Mouse (Mus musculus) heart, embryonic 13.5 days (tissue): Measurements from ENCODE around the gene Baiap2. TPM values are rescaled to one million over a fixed set of nuclear protein-coding genes. Genes with fewer than 3 reads are reported as not detected.

ENCODE experiments used
- ATAC-seq: fragments of 200-750 bp; cut with Nextera tagmentation; 2 replicates; pipeline ENCODE4 v1.8.0; 2017; ENCODE audit warnings: moderate TSS enrichment; ENCODE audit not compliant: insufficient number of reproducible peaks, low FRiP score, low TSS enrichment; ENCODE audit errors: extremely low read depth
- H3K27ac ChIP-seq: fragments of 300-500 bp; sonication (generic); replicated peaks from 2 replicates; pipeline ENCODE4 v1.5.1; 2015; ENCODE audit warnings: moderate library complexity, mild to moderate bottlenecking, inconsistent platforms
- H3K27me3 ChIP-seq: fragments of 300-500 bp; sonication (generic); replicated peaks from 2 replicates; pipeline ENCODE4 v1.6.1; 2015; ENCODE audit warnings: mild to moderate bottlenecking, inconsistent platforms
- H3K36me3 ChIP-seq: fragments of 300-500 bp; sonication (generic); 2 replicates; pipeline ENCODE4 v1.6.1; 2015; ENCODE audit warnings: mild to moderate bottlenecking, inconsistent platforms
- H3K4me1 ChIP-seq: fragments of 300-500 bp; sonication (generic); 2 replicates; pipeline ENCODE4 v1.6.1; 2015; ENCODE audit warnings: inconsistent platforms
- H3K4me2 ChIP-seq: fragments of 300-500 bp; sonication (generic); 2 replicates; pipeline ENCODE4 v1.6.1; 2015; ENCODE audit warnings: inconsistent platforms, mild to moderate bottlenecking, moderate library complexity
- H3K4me3 ChIP-seq: fragments of 300-500 bp; sonication (generic); 2 replicates; pipeline ENCODE4 v1.5.1; 2015; ENCODE audit warnings: moderate library complexity, mild to moderate bottlenecking, inconsistent platforms
- H3K9ac ChIP-seq: fragments of 300-500 bp; sonication (generic); 2 replicates; pipeline ENCODE4 v1.6.1; 2015; ENCODE audit warnings: inconsistent platforms, mild to moderate bottlenecking, moderate library complexity
- H3K9me3 ChIP-seq: fragments of 300-500 bp; sonication (generic); 2 replicates; pipeline ENCODE4 v1.6.1; 2016; ENCODE audit warnings: inconsistent platforms
- WGBS: fragments of 180-500 bp; shearing (Covaris S2); methylation state at CpG from one replicate; pipeline ENCODE4 v1.1.7; 2015; ENCODE audit warnings: mixed read lengths; 5-methylcytosine and 5-hydroxymethylcytosine counted together
- polyA plus RNA-seq: library from polyadenylated mRNA; unstranded; fragments of >200 nt; fragmentation: Nextera tagmentation; extraction: Ambion mirVana; gene quantifications from 2 replicates; pipeline ENCODE4 v1.2.1, GENCODE M21; 2015

The Baiap2 gene
- polyA plus RNA-seq, 1 experiment from 2014 or later, result 12.4 TPM

GRCm38 (mm10) chr11:119948305-119948704 is 5.7 kb downstream of the Baiap2 start:
- Histone ChIP-seq H3K27me3 (0 out of 2 replicates have a peak, but pooled peaks cover 4% of the 10 kb centered on the region), H3K9me3 (no peaks in the 10 kb centered on the region), H3K27ac (no peak overlapping the region; the same call in 1 of the 2 replicates), H3K36me3 (no peaks in the 10 kb centered on the region), H3K4me3 (no peak overlapping the region), H3K4me1 (peaks cover 77% of the 10 kb centered on the region), H3K9ac (peak overlapping the region; percentile 45; the same call in 1 of the 2 replicates), H3K4me2 (no peak overlapping the region)
- WGBS, result 58% methylated on average over 4 of the region's 4 CpGs
- no peak for ATAC-seq

DNA sequence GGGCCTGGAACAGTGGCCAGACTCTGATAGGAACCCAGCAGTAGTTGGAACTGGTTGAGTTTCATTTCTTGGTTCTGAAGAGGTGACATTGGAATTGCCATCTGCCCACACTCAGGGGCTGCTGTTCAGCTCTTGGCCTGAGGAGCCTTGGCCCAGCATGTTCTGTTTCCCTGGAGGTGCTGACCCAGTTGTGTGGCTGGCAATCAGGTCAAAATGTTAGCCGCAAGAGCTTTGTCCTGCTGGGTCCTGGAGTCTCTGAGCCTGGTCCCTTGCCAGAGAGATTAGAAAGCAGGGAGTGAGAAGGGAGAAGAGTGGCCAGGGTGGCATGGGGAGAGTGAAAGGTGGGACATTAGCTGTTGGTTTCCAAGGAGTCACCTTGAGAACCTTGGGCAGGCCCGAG is 6.2 kb downstream of the Baiap2 start:
- WGBS, result 49% methylated on average over 2 of the region's 2 CpGs
- Histone ChIP-seq H3K4me3 (no peak overlapping the region), H3K36me3 (no peaks in the 10 kb centered on the region), H3K9me3 (no peaks in the 10 kb centered on the region), H3K4me2 (no peak overlapping the region), H3K27me3 (0 out of 2 replicates have a peak, but pooled peaks cover 4% of the 10 kb centered on the region), H3K9ac (peak overlapping the region; percentile 47; the same call in 1 of the 2 replicates), H3K4me1 (peaks cover 77% of the 10 kb centered on the region), H3K27ac (peak overlapping the region; percentile 46; the same call in 1 of the 2 replicates)
- ATAC-seq, result no peak

DNA sequence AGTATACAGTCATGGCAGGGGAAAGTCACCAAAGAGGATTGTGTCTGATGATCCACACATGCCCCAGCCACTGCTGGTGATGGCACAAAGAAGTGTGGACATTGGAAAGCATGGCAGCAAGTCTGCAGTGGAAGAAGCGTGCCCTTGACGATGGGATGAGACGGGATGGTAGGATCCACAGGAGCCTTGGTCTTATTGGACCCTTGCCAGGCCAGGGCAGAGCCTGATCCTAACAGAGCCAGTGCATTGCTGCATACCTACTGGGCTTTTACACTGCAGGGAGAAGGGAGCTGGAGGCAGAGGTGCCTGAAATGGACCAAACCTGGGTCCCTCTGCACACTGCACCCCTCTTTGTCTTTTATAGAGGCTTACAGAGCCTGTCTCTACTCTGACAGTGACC is 8.0 kb downstream of the Baiap2 start:
- H3K4me2 ChIP-seq, result no peak overlapping the region
- no peaks in the 10 kb centered on the region for H3K27me3 ChIP-seq
- H3K9me3 ChIP-seq, result no peaks in the 10 kb centered on the region
- H3K4me1 ChIP-seq, result peaks cover 79% of the 10 kb centered on the region
- WGBS, result 87% methylated on average over 3 of the region's 3 CpGs
- no peak overlapping the region for H3K27ac ChIP-seq
- ATAC-seq, result no peak
- H3K36me3 ChIP-seq, result no peaks in the 10 kb centered on the region
- no peak overlapping the region for H3K9ac ChIP-seq
- no peak overlapping the region for H3K4me3 ChIP-seq

DNA sequence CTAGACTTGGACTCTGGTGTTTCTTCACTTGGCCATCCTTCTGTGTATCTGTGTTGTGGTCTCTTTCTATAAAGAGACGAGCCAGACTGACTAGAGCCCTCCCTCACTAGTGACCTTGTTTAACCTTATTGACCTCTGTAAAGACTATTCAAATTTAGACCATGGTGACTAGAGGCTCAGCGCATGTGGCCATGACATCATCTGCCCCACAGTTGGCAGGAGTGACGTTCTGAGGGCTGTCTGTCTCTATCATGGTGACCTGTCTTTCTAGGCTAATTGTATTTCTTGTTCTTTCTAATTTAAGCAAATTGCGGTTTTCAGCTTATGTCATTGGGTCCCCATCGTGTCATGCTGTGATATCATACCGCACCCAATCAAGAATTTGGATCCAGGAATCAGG is 8.8 kb downstream of the Baiap2 start:
- no peak overlapping the region for H3K9ac ChIP-seq
- H3K27me3 ChIP-seq, result no peaks in the 10 kb centered on the region
- peaks cover 82% of the 10 kb centered on the region for H3K4me1 ChIP-seq
- H3K27ac ChIP-seq, result no peak overlapping the region
- no peak for ATAC-seq
- no peaks in the 10 kb centered on the region for H3K36me3 ChIP-seq
- WGBS, result 84% methylated on average over 6 of the region's 6 CpGs
- H3K9me3 ChIP-seq, result no peaks in the 10 kb centered on the region
- no peak overlapping the region for H3K4me2 ChIP-seq
- H3K4me3 ChIP-seq, result no peak overlapping the region

- ATAC-seq, result no peak
- Histone ChIP-seq H3K4me1 (peaks cover 83% of the 10 kb centered on the region), H3K9me3 (no peaks in the 10 kb centered on the region), H3K27ac (peak overlapping the region; percentile 60), H3K9ac (peak overlapping the region; percentile 8; the same call in 1 of the 2 replicates), H3K4me3 (no peak overlapping the region), H3K36me3 (peaks cover 3% of the 10 kb centered on the region; the same call in 1 of the 2 replicates), H3K27me3 (no peaks in the 10 kb centered on the region), H3K4me2 (peak overlapping the region; percentile 10)
- WGBS, result 55% methylated on average over 5 of the region's 5 CpGs
Measured at GRCm38 (mm10) chr11:119952429-119953224, 10.1 kb downstream of the Baiap2 start.

DNA sequence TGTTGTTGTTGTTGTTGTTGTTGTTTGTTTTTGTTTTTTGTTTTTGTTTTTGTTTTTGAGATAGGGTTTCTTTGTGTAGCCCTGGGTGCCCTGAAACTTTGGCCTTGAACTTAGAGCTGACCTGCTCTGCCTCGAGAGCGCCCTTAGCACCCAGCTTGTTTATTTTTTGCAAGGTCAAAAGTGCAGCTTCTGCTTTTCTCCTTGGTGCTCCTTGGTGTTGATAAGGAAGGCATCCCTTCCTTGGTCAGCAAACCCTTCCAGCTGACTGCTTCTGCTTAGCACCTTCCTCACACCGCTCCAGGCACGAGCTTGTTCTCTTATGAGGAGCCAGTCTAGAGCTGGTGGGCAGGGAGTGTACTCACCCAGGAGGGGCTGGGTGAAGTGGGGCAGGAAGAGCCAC is 11.7 kb downstream of the Baiap2 start:
- Histone ChIP-seq H3K4me3 (no peak overlapping the region), H3K4me2 (no peak overlapping the region; the same call in 1 of the 2 replicates), H3K4me1 (peaks cover 73% of the 10 kb centered on the region), H3K9ac (no peak overlapping the region), H3K27ac (no peak overlapping the region), H3K36me3 (peaks cover 9% of the 10 kb centered on the region), H3K27me3 (no peaks in the 10 kb centered on the region), H3K9me3 (no peaks in the 10 kb centered on the region)
- 40% methylated on average over 4 of the region's 4 CpGs for WGBS
- ATAC-seq, result no peak

- H3K4me2 ChIP-seq, result no peak overlapping the region; the same call in 1 of the 2 replicates
- WGBS, result 49% methylated on average over 2 of the region's 2 CpGs
- H3K4me3 ChIP-seq, result no peak overlapping the region
- no peak for ATAC-seq
- H3K27me3 ChIP-seq, result no peaks in the 10 kb centered on the region
- H3K27ac ChIP-seq, result peak overlapping the region; percentile 71
- H3K9ac ChIP-seq, result no peak overlapping the region
- H3K4me1 ChIP-seq, result peaks cover 74% of the 10 kb centered on the region
- no peaks in the 10 kb centered on the region for H3K9me3 ChIP-seq
- peaks cover 9% of the 10 kb centered on the region for H3K36me3 ChIP-seq
Measured at GRCm38 (mm10) chr11:119954749-119955337, 12.3 kb downstream of the Baiap2 start.

GRCm38 (mm10) chr11:119955432-119955831 is 12.9 kb downstream of the Baiap2 start:
- Histone ChIP-seq H3K9me3 (no peaks in the 10 kb centered on the region), H3K4me1 (peaks cover 76% of the 10 kb centered on the region), H3K4me2 (peak overlapping the region; percentile 21), H3K27me3 (no peaks in the 10 kb centered on the region), H3K4me3 (no peak overlapping the region), H3K9ac (no peak overlapping the region), H3K27ac (peak overlapping the region; percentile 71), H3K36me3 (peaks cover 14% of the 10 kb centered on the region)
- no peak for ATAC-seq
- WGBS, result 50% methylated on average over 3 of the region's 3 CpGs

- Histone ChIP-seq H3K9ac (no peak overlapping the region), H3K4me2 (no peak overlapping the region), H3K27ac (0 out of 2 replicates have a peak overlapping the region, but pooled peaks have one; percentile 71), H3K4me3 (no peak overlapping the region), H3K36me3 (peaks cover 25% of the 10 kb centered on the region), H3K4me1 (peaks cover 67% of the 10 kb centered on the region), H3K27me3 (no peaks in the 10 kb centered on the region), H3K9me3 (no peaks in the 10 kb centered on the region)
- no peak for ATAC-seq
- WGBS, result 86% methylated on average over 13 of the region's 13 CpGs
Measured at GRCm38 (mm10) chr11:119956590-119956989, 14.0 kb downstream of the Baiap2 start.

DNA sequence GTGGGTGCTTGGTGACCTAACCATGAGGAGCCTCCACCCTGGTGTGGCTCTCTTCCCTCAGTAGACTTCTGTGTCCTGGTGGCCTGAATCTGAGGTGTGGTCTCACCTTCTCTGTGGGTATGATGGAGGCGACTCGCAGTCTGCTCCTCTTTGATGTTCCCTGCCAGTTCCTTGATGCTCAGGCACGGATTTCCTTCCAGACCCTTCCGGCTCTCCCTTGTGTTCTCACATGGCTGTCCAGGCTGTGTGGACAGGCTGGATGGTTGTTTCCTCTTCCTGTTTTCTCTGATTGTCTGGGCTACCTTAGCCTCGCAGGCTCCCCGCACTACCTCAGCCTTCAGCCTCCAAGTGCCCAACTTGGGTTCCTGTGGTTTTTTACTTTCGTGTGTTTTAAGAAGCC is 16.3 kb downstream of the Baiap2 start:
- Histone ChIP-seq H3K4me3 (no peak overlapping the region), H3K9ac (no peak overlapping the region), H3K27me3 (no peaks in the 10 kb centered on the region), H3K27ac (no peak overlapping the region), H3K4me2 (no peak overlapping the region), H3K9me3 (no peaks in the 10 kb centered on the region), H3K4me1 (peaks cover 45% of the 10 kb centered on the region), H3K36me3 (peaks cover 34% of the 10 kb centered on the region)
- WGBS, result 72% methylated on average over 7 of the region's 7 CpGs
- no peak for ATAC-seq

GRCm38 (mm10) chr11:119959714-119960113 is 17.2 kb downstream of the Baiap2 start:
- no peak overlapping the region for H3K4me2 ChIP-seq
- H3K27me3 ChIP-seq, result no peaks in the 10 kb centered on the region
- H3K36me3 ChIP-seq, result peaks cover 36% of the 10 kb centered on the region
- no peak for ATAC-seq
- peaks cover 36% of the 10 kb centered on the region for H3K4me1 ChIP-seq
- no peaks in the 10 kb centered on the region for H3K9me3 ChIP-seq
- H3K4me3 ChIP-seq, result no peak overlapping the region
- WGBS, result 40% methylated on average over 4 of the region's 4 CpGs
- H3K27ac ChIP-seq, result no peak overlapping the region
- no peak overlapping the region for H3K9ac ChIP-seq
